Mouse (Mus musculus): ENCODE measurements around the gene Wfdc8. TPM values are rescaled to one million over a fixed set of nuclear protein-coding genes. Genes with fewer than 3 reads are reported as not detected.

Wfdc8 gene
- total RNA-seq (2023): not detected

GRCm38 (mm10) chr2:164613471-164613870 is at the start of gene Wfdc8, which contains the start of gene Wfdc6b:
Gene Wfdc8, minus strand, starts transcription at chr2:164613626.
Gene Wfdc6b, plus strand, starts transcription at chr2:164613522.

GRCm38 (mm10) chr2:164656483-164656882 is 43.1 kb upstream of the Wfdc8 start, which contains the start of gene Wfdc9:
Gene Wfdc9, minus strand, starts transcription at chr2:164656583.

DNA sequence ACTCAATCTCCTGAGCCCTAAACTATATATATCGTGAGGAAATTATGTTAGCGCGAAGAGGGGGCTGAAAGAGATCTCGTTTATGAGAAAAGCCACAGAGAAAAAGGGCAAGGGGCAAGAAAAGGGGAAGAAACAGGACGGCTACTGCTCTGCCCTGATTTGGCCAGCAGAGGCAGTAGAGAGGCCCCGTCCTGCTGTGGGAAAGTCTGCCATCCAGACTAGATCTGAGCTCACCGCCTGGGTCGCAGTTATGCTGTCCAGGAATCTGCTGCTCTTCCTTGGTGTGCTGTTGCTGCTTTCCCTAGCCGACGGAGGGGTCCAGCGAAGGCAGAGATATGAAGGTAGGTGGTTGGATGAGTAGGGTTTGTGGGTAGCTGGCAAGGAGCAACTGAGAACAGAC is 42.4 kb upstream of the Wfdc8 start, which contains the start of gene Wfdc10:
Gene Wfdc10, plus strand, starts transcription at position 189 of the 400 bp plus-strand sequence.

DNA sequence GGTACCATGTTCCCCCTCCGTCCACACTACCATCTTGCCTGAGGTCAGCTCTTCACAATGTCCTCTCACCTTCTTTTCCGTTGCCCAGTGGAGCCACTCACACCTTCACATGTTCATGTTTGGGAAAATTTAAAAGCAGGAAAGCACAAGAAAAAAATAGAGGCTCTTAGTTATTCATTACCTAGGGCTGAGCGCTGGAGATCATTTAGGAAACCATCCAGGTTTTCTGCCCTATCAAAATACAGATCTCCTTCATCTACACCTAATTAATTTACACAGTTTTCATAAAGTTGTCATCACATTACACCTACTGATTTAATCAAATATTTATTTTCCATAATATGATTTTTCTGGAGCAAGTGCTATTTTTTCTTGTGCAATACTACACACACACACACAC is 25.3 kb upstream of the Wfdc8 start, which contains the start of gene Wfdc16:
Gene Wfdc16, minus strand, starts transcription at position 101 of the 400 bp plus-strand sequence.

GRCm38 (mm10) chr2:164593494-164593893 is 19.9 kb downstream of the Wfdc8 start, which contains the start of gene Eppin:
Gene Eppin, minus strand, starts transcription at chr2:164593594.

DNA sequence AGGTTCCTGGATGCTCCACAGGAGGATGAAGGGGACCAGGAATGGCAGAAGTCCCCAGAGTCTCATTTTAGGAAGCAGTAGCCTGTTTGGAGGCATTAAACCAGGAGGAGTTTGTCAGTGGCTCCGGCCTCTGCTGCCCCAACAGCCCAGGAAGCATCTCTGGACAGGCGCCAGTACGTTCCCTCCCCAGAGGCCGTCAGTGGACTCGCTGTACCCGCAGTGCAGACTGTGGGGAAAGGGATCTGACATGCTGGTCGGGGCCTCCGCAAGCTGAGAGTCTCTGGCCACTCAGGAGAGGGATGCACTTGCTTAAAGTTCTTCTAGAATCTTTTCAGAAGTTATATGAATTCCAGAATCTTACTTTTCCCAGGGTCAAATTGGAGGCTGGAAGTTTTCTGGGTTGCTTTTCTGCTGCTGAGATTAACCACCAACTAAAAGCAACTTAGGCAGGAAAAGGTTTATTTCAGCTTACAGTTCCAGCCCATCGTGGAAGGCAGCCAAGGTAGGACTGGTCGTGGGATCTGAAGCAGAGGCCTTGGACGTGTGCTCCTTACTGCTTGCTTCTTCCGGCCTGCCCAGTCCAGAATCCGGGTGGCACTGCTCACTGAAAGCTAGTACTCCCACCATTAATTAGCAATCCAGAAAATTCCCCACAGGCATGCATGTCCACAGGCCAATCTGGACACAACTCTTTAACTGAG is 28.3 kb downstream of the Wfdc8 start, which contains the start of gene Wfdc6a:
Gene Wfdc6a, minus strand, starts transcription at position 423 of the 701 bp plus-strand sequence.

DNA sequence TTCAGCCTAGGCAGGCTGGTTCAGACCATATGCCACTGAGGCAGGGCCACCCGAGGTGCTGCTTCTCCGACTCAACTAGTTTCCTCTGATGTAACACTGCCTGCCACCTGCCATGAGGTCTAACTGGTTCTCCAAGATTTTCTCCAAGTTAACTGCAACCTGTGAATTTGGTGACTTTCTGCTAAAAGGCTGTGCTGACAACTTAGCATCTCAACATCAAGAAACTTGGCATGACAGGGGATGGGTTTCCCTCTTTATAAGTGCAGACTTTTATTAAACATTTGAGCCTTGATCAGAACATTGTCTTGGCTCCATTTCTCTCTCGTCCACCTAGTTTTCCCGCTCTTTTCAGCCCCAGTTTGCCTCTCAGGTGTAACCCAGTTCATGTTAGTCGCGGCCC is 40.1 kb downstream of the Wfdc8 start, which contains the start of gene Spint3:
Gene Spint3, minus strand, starts transcription at position 101 of the 400 bp plus-strand sequence.

GRCm38 (mm10) chr2:164562391-164563188 is 50.8 kb downstream of the Wfdc8 start, which contains the start of gene Wfdc2:
Gene Wfdc2, plus strand, starts transcription at chr2:164562413.

Other genes starting within 250 kb of the Wfdc8 start
- 7.1 TPM for gene Slpi, start 224.5 kb downstream of the Wfdc8 start, total RNA-seq (2023)
- gene Rbpjl, start 210.5 kb downstream of the Wfdc8 start, total RNA-seq (2023): not detected
- gene Matn4, start 208.5 kb downstream of the Wfdc8 start, total RNA-seq (2023): not detected
- gene Sdc4, start 169.7 kb downstream of the Wfdc8 start, total RNA-seq (2023): 12.5 TPM
- gene Sys1, start 156.7 kb downstream of the Wfdc8 start, total RNA-seq (2023): 55.4 TPM
- gene Gm20458, start 152.7 kb downstream of the Wfdc8 start, total RNA-seq (2023): 0.56 TPM
- gene Trp53tg5, start 139.9 kb downstream of the Wfdc8 start, total RNA-seq (2023): not detected
- 4.5 TPM for gene Dbndd2, start 127.5 kb downstream of the Wfdc8 start, total RNA-seq (2023)
- gene Pigt, start 116.1 kb downstream of the Wfdc8 start, total RNA-seq (2023): 67.9 TPM
- not detected for gene Wfdc2, start 51.2 kb downstream of the Wfdc8 start, total RNA-seq (2023)
- not detected for gene Spint3, start 40.2 kb downstream of the Wfdc8 start, total RNA-seq (2023)
- gene Wfdc6a, start 28.2 kb downstream of the Wfdc8 start, total RNA-seq (2023): not detected
- not detected for gene Eppin, start 20.0 kb downstream of the Wfdc8 start, total RNA-seq (2023)
- gene Wfdc6b, start 104 bp downstream of the Wfdc8 start, total RNA-seq (2023): not detected
- not detected for gene Wfdc16, start 25.2 kb upstream of the Wfdc8 start, total RNA-seq (2023)
- not detected for gene Wfdc10, start 42.4 kb upstream of the Wfdc8 start, total RNA-seq (2023)
- gene Wfdc9, start 43.0 kb upstream of the Wfdc8 start, total RNA-seq (2023): not detected
- not detected for gene Wfdc11, start 60.5 kb upstream of the Wfdc8 start, total RNA-seq (2023)
- not detected for gene Wfdc13, start 71.5 kb upstream of the Wfdc8 start, total RNA-seq (2023)
- gene Spint4, start 84.9 kb upstream of the Wfdc8 start, total RNA-seq (2023): not detected
- not detected for gene Spint5, start 101.7 kb upstream of the Wfdc8 start, total RNA-seq (2023)
- not detected for gene Wfdc3, start 132.3 kb upstream of the Wfdc8 start, total RNA-seq (2023)
- 49.4 TPM for gene Dnttip1, start 132.4 kb upstream of the Wfdc8 start, total RNA-seq (2023)
- 2.8 TPM for gene Ube2c, start 156.3 kb upstream of the Wfdc8 start, total RNA-seq (2023)
- 1.2 TPM for gene Tnnc2, start 166.3 kb upstream of the Wfdc8 start, total RNA-seq (2023)
- 0.35 TPM for gene Snx21, start 172.2 kb upstream of the Wfdc8 start, total RNA-seq (2023)
- 33.9 TPM for gene Acot8, start 191.3 kb upstream of the Wfdc8 start, total RNA-seq (2023)
- gene Zswim3, start 191.5 kb upstream of the Wfdc8 start, total RNA-seq (2023): 2.2 TPM
- gene Zswim1, start 209.1 kb upstream of the Wfdc8 start, total RNA-seq (2023): 10.8 TPM
- gene Spata25, start 214.9 kb upstream of the Wfdc8 start, total RNA-seq (2023): not detected
- 103 TPM for gene Ctsa, start 219.2 kb upstream of the Wfdc8 start, total RNA-seq (2023)
- 0.59 TPM for gene Neurl2, start 219.8 kb upstream of the Wfdc8 start, total RNA-seq (2023)
- 2.6 TPM for gene Pltp, start 244.1 kb upstream of the Wfdc8 start, total RNA-seq (2023)

All from CD4-positive naive resting alpha-beta T cell, adult 76 days (primary cell).